Mouse (Mus musculus) testis, adult 2 months (tissue): ENCODE data around the gene Exosc2. TPM values are rescaled to one million over a fixed set of nuclear protein-coding genes. Genes with fewer than 3 reads are reported as not detected.

Source experiments
- H3K27ac ChIP-seq: fragments of 200-500 bp; 2 replicates; pipeline ENCODE4 v1.5.1; 2012; ENCODE audit warnings: low read depth, low read length; ENCODE audit not compliant: control insufficient read depth, insufficient read depth
- H3K27me3 ChIP-seq: fragments of 200-500 bp; 2 replicates; pipeline ENCODE4 v1.6.1; 2012; ENCODE audit warnings: mild to moderate bottlenecking, low read length, moderate library complexity; ENCODE audit not compliant: control insufficient read depth, insufficient read depth
- H3K36me3 ChIP-seq: fragments of 200-500 bp; 2 replicates; pipeline ENCODE4 v1.6.1; 2012; ENCODE audit warnings: mild to moderate bottlenecking, low read length; ENCODE audit not compliant: control insufficient read depth, insufficient read depth
- H3K4me1 ChIP-seq: fragments of 200-500 bp; 2 replicates; pipeline ENCODE4 v1.6.1; 2012; ENCODE audit warnings: low read length; ENCODE audit not compliant: control insufficient read depth, insufficient read depth
- H3K4me3 ChIP-seq: fragments of 200-500 bp; 2 replicates; pipeline ENCODE4 v1.5.1; 2012; ENCODE audit warnings: low read depth, mild to moderate bottlenecking, low read length, moderate library complexity, mixed read lengths; ENCODE audit not compliant: control insufficient read depth
- CTCF ChIP-seq: fragments of 200-500 bp; IDR thresholded peaks from 2 replicates; pipeline ENCODE4 v1.5.1; 2012; ENCODE audit warnings: low read depth, mild to moderate bottlenecking, inconsistent platforms, low read length, moderate library complexity; ENCODE audit not compliant: control insufficient read depth, insufficient read depth, insufficient replicate concordance
- POLR2A ChIP-seq: fragments of 200-500 bp; IDR thresholded peaks from 2 replicates; pipeline ENCODE4 v1.6.1; 2012; ENCODE audit warnings: low read depth, mild to moderate bottlenecking, inconsistent platforms, low read length, moderate library complexity; ENCODE audit not compliant: control insufficient read depth
- polyA plus RNA-seq: library from polyadenylated mRNA; depleted of rRNA; stranded (reverse); fragments of >200 nt; gene quantifications from 2 replicates; pipeline ENCODE4 v1.2.3, GENCODE M21; 2012

Gene Exosc2
- polyA plus RNA-seq, 1 experiment: 9.1 TPM

DNA sequence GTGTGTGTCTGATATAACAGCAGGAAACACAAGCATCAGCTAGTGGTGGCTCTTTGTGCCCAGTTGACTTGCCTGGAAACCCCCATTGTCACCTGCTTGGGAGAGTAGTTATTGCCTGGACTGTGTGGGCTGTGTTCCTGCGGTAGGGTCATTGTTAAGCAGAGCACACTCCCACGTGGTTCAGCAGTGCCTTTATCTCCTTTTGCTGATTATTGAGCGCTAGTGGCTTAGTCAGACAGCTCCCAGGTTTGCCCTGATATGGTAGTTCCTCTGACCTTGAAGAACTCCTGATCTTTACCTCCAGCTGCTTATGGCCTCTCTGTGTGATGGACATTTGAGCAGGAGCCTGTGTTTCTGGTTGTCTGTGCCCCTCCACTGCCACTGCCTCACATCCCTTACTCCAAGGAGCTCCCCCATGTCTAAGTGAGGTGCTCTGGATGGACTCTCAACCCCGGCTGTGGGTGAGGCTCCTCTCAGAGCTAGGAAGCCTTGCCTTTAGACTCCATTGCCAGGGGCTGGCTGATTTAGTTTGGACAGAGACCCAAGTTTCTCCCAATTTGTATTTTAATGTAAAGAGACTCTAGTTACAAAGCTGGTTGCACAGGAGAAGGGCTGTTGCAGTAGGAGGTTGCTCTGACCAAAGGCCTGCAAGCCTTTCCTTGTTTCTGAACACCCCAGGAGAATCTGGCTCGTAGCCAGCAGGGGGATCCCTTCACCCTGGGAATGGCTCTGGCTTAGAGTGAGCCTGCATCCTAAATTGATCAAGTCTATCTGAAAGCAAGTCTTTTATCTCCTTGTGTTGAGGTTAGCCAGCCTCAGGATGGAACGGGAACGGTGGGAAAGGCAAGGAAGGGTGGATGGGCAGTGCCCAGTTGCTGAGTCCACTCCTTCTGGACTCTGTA lies 30.3 kb downstream of the Exosc2 start:
- Histone ChIP-seq H3K27ac (no peak overlapping the region), H3K4me3 (no peak overlapping the region), H3K36me3 (no peaks in the 10 kb centered on the region; the same call in 1 of the 2 replicates), H3K27me3 (no peaks in the 10 kb centered on the region), H3K4me1 (no peaks in the 10 kb centered on the region)
- no peak for TF ChIP-seq POLR2A
- TF ChIP-seq CTCF: no peak

- no peaks in the 10 kb centered on the region; the same call in 1 of the 2 replicates for H3K36me3 ChIP-seq
- TF ChIP-seq CTCF: no peak
- TF ChIP-seq POLR2A: no peak
Observed at GRCm38 (mm10) chr2:31703226-31703625, 32.7 kb downstream of the Exosc2 start.

GRCm38 (mm10) chr2:31705914-31706313 lies 35.4 kb downstream of the Exosc2 start:
- Histone ChIP-seq H3K4me3 (no peak overlapping the region), H3K27me3 (no peaks in the 10 kb centered on the region), H3K4me1 (no peaks in the 10 kb centered on the region), H3K27ac (no peak overlapping the region), H3K36me3 (no peaks in the 10 kb centered on the region)
- TF ChIP-seq POLR2A: no peak
- TF ChIP-seq CTCF: no peak

More at GRCm38 (mm10) chr2:31703226-31703625, 32.7 kb downstream of the Exosc2 start:
- H3K27ac ChIP-seq: no peak overlapping the region
- no peaks in the 10 kb centered on the region for H3K27me3 ChIP-seq
- H3K4me3 ChIP-seq: no peak overlapping the region
- no peaks in the 10 kb centered on the region for H3K4me1 ChIP-seq

DNA sequence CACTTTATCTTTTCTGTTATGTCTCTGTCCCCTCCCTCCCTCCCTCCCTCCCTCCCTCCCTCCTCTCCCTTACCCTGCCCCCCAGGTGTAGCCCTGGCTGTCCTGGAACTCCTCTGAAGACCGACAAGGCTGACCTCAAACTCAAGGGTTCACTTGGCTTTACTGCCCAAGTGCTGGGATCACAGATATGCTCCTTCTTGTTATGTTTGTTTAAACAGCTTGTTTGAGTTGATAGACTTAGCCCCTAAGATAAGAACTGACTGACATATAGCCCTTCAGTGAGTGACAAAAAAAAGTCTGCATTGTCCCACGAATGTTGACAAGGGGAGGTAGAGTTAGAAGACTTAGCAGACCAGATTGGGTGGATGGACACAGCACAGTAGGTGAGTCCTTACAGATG lies 36.0 kb downstream of the Exosc2 start:
- TF ChIP-seq CTCF (no peak), POLR2A (no peak)
- Histone ChIP-seq H3K36me3 (no peaks in the 10 kb centered on the region), H3K4me1 (no peaks in the 10 kb centered on the region), H3K27ac (no peak overlapping the region), H3K27me3 (no peaks in the 10 kb centered on the region), H3K4me3 (no peak overlapping the region)

DNA sequence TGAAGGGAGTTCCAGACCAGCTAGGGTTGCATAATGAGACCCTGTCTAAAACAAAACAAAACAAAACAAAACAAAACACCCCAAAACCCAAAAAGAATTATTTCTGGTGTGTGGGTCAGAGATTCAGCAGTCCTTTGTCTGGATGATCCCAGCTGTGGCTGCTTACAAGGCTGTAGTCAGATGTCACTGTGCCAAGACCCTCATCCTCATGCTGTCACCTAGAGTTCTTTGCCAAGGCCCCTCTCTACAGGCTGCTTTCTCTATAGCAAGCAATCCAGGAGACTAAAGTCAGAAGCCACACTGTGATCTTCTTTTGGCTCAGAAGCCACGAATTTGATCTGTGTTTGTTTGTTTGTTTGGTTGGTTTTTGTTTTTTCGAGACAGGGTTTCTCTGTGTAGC lies 42.2 kb downstream of the Exosc2 start:
- Histone ChIP-seq H3K27me3 (no peaks in the 10 kb centered on the region), H3K36me3 (no peaks in the 10 kb centered on the region), H3K4me1 (no peaks in the 10 kb centered on the region), H3K27ac (no peak overlapping the region), H3K4me3 (no peak overlapping the region)
- TF ChIP-seq POLR2A: no peak
- TF ChIP-seq CTCF: no peak

DNA sequence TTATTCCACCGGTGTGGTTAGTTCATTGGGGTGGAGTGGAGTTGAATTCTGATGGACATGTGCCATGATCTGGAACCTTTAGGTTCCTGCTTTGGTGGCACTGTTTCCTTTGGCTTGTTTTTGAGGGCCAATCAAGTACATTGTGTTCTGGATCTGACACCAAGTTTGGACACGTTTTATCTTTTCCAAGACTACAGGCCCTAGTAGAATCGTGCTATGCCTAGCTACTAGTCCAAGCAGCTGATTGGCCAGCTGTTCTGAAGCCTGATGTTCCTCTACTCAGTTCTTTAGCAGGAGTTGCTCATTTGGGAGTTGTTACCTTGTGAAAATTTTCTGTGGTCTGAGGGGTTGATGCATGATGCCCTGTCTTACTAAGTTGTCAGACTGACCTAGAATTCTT lies 43.3 kb downstream of the Exosc2 start:
- Histone ChIP-seq H3K27me3 (no peaks in the 10 kb centered on the region), H3K36me3 (no peaks in the 10 kb centered on the region), H3K4me1 (no peaks in the 10 kb centered on the region), H3K4me3 (no peak overlapping the region), H3K27ac (no peak overlapping the region)
- TF ChIP-seq CTCF (no peak), POLR2A (no peak)

DNA sequence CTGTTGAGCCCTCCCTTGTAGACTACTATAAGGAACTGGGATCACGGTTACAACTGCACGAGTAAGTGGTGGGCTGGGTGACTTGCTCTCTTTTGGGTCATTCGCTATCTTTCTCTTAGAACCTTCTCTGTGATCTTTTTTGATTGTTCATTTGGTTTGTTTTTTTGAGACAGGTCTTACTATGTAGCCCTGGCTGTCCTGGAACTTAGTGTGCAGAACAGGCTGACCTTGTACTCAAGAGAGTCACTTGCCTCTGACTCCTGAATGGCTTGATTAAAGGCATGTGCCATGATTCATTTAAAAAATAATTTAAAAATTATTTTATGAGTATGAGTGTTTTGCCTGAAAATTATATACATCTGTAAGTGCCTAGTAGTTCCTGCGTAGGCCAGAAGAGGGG lies 44.3 kb downstream of the Exosc2 start:
- no peaks in the 10 kb centered on the region for H3K4me1 ChIP-seq
- no peaks in the 10 kb centered on the region for H3K36me3 ChIP-seq
- H3K27ac ChIP-seq: no peak overlapping the region
- TF ChIP-seq POLR2A (no peak), CTCF (no peak)
- no peaks in the 10 kb centered on the region for H3K27me3 ChIP-seq
- no peak overlapping the region for H3K4me3 ChIP-seq

GRCm38 (mm10) chr2:31715985-31716384 lies 45.5 kb downstream of the Exosc2 start:
- no peak for TF ChIP-seq POLR2A
- Histone ChIP-seq H3K4me1 (no peaks in the 10 kb centered on the region), H3K27ac (no peak overlapping the region), H3K36me3 (no peaks in the 10 kb centered on the region), H3K27me3 (no peaks in the 10 kb centered on the region), H3K4me3 (no peak overlapping the region)
